15 mouse cellular contexts compared by ENCODE assay signal in genomic region chr19:55449506-55449905, GRCm38 (mm10).
DNase-seq lines count a peak whose midpoint lies in the region; ATAC-seq lines count a peak whose summit lies in the region.
"Had no signal": no experiment of that assay in that cellular context is flagged by ENCODE, and none has a peak within 500 bp of the region (broad histone marks: within the 10 kb centered on the region; RNA-seq: fewer than 3 reads in every experiment).

No protein-coding gene starts in this region.

- peaks cover 23% of the 10 kb centered on the region for H3K27me3 ChIP-seq in forebrain, embryonic 10.5 days (ENCODE audit: poor library complexity, severe bottlenecking)
- H3K27me3 ChIP-seq in forebrain, embryonic 11.5 days (ENCODE audit: control insufficient read depth, insufficient read depth, low read length) = no peaks in the 10 kb centered on the region
- H3K27me3 ChIP-seq in hindbrain, embryonic 15.5 days = no peaks in the 10 kb centered on the region
- H3K27me3 ChIP-seq in hindbrain, embryonic 14.5 days (ENCODE audit: control insufficient read depth, insufficient read depth, low read length) = no peaks in the 10 kb centered on the region
- H3K27me3 ChIP-seq in midbrain, embryonic 11.5 days (ENCODE audit: control insufficient read depth, insufficient read depth, low read length) = no peaks in the 10 kb centered on the region
- H3K27me3 ChIP-seq in neural tube, embryonic 15.5 days (replicated peaks) = peaks cover 20% of the 10 kb centered on the region
- H3K27me3 ChIP-seq: liver, embryonic 12.5 days; midbrain, embryonic 12.5 days had no signal

- H3K4me3 ChIP-seq in forebrain, embryonic 10.5 days = no peak overlapping the region
- no peak overlapping the region for H3K4me3 ChIP-seq in forebrain, embryonic 11.5 days (ENCODE audit: low read depth, low read length)
- H3K4me3 ChIP-seq in hindbrain, embryonic 15.5 days = no peak overlapping the region
- H3K4me3 ChIP-seq in hindbrain, embryonic 14.5 days (replicated peaks; ENCODE audit: low read length) = no peak overlapping the region
- no peak overlapping the region for H3K4me3 ChIP-seq in midbrain, embryonic 11.5 days (ENCODE audit: low read depth, low read length)
- no peak overlapping the region for H3K4me3 ChIP-seq in neural tube, embryonic 15.5 days (replicated peaks)
- H3K4me3 ChIP-seq: liver, embryonic 12.5 days; midbrain, embryonic 12.5 days had no signal

- peaks cover 22% of the 10 kb centered on the region for H3K4me1 ChIP-seq in forebrain, embryonic 10.5 days
- H3K4me1 ChIP-seq in forebrain, embryonic 11.5 days (replicated peaks; ENCODE audit: control insufficient read depth, insufficient read depth, low read length) = peaks cover 8% of the 10 kb centered on the region
- H3K4me1 ChIP-seq in hindbrain, embryonic 15.5 days (replicated peaks) = peaks cover 13% of the 10 kb centered on the region
- H3K4me1 ChIP-seq in hindbrain, embryonic 14.5 days (replicated peaks; ENCODE audit: control insufficient read depth, insufficient read depth, low read length) = 0 out of 2 replicates have a peak, but pooled peaks cover 9% of the 10 kb centered on the region
- peaks cover 11% of the 10 kb centered on the region for H3K4me1 ChIP-seq in midbrain, embryonic 11.5 days (ENCODE audit: control insufficient read depth, insufficient read depth, low read length)
- H3K4me1 ChIP-seq in neural tube, embryonic 15.5 days = peaks cover 10% of the 10 kb centered on the region
- H3K4me1 ChIP-seq: liver, embryonic 12.5 days had no signal

- no peaks in the 10 kb centered on the region for H3K36me3 ChIP-seq in forebrain, embryonic 10.5 days (replicated peaks)
- H3K36me3 ChIP-seq in forebrain, embryonic 11.5 days (ENCODE audit: control insufficient read depth, insufficient read depth, low read length) = no peaks in the 10 kb centered on the region
- H3K36me3 ChIP-seq in hindbrain, embryonic 15.5 days = no peaks in the 10 kb centered on the region
- H3K36me3 ChIP-seq in hindbrain, embryonic 14.5 days (replicated peaks; ENCODE audit: control insufficient read depth, insufficient read depth) = no peaks in the 10 kb centered on the region
- no peaks in the 10 kb centered on the region for H3K36me3 ChIP-seq in midbrain, embryonic 11.5 days (ENCODE audit: control insufficient read depth, insufficient read depth, low read length)
- no peaks in the 10 kb centered on the region for H3K36me3 ChIP-seq in neural tube, embryonic 15.5 days
- H3K36me3 ChIP-seq: midbrain, embryonic 12.5 days had no signal

- no peak overlapping the region for H3K4me2 ChIP-seq in forebrain, embryonic 11.5 days (ENCODE audit: low read depth, low read length, severe bottlenecking)
- peak overlapping the region; percentile 45 for H3K4me2 ChIP-seq in hindbrain, embryonic 15.5 days
- no peak overlapping the region for H3K4me2 ChIP-seq in hindbrain, embryonic 14.5 days (replicated peaks)
- H3K4me2 ChIP-seq in midbrain, embryonic 11.5 days = no peak overlapping the region
- 0 out of 2 replicates have a peak overlapping the region, but pooled peaks have one; percentile 27 for H3K4me2 ChIP-seq in neural tube, embryonic 15.5 days
- H3K4me2 ChIP-seq: liver, embryonic 12.5 days; lung, embryonic 14.5 days; midbrain, embryonic 12.5 days had no signal

- H3K9me3 ChIP-seq in forebrain, embryonic 10.5 days = no peaks in the 10 kb centered on the region
- no peaks in the 10 kb centered on the region for H3K9me3 ChIP-seq in forebrain, embryonic 11.5 days (ENCODE audit: control insufficient read depth, low read length)
- no peaks in the 10 kb centered on the region for H3K9me3 ChIP-seq in hindbrain, embryonic 15.5 days
- no peaks in the 10 kb centered on the region for H3K9me3 ChIP-seq in hindbrain, embryonic 14.5 days (ENCODE audit: control insufficient read depth, low read length)
- no peaks in the 10 kb centered on the region for H3K9me3 ChIP-seq in midbrain, embryonic 11.5 days (ENCODE audit: control insufficient read depth, low read length)
- H3K9me3 ChIP-seq in neural tube, embryonic 15.5 days (replicated peaks) = no peaks in the 10 kb centered on the region
- H3K9me3 ChIP-seq: liver, embryonic 12.5 days; midbrain, embryonic 12.5 days had no signal

- DNase-seq in forebrain, embryonic 10.5 days (ENCODE audit: extremely low spot score, low spot score) = peak; percentile 14
- DNase-seq in forebrain, embryonic 11.5 days (ENCODE audit: low spot score) = no peak
- DNase-seq in hindbrain, embryonic 14.5 days (ENCODE audit: low spot score) = no peak
- DNase-seq in midbrain, embryonic 11.5 days (ENCODE audit: low spot score, missing footprints) = peak; percentile 86
- DNase-seq in layer of hippocampus, postnatal 10 days (ENCODE audit: low spot score in 2 of 2) = no peak
- DNase-seq: adrenal gland, postnatal 10 days; cerebellum, adult 11-12 months; gastrocnemius, postnatal 10 days; thymus, postnatal 4 days had no signal

- 53% methylated on average over 6 of the region's 6 CpGs for WGBS in forebrain, embryonic 10.5 days
- 45% methylated on average over 6 of the region's 6 CpGs for WGBS in forebrain, embryonic 11.5 days
- WGBS in hindbrain, embryonic 15.5 days = 29% methylated on average over 6 of the region's 6 CpGs
- 34% methylated on average over 6 of the region's 6 CpGs for WGBS in hindbrain, embryonic 14.5 days
- 54% methylated on average over 6 of the region's 6 CpGs for WGBS in midbrain, embryonic 11.5 days
- 12% methylated on average over 6 of the region's 6 CpGs for WGBS in neural tube, embryonic 15.5 days

- no peak for ATAC-seq in forebrain, embryonic 11.5 days (replicated peaks; ENCODE audit: low FRiP score)
- ATAC-seq in hindbrain, embryonic 15.5 days (ENCODE audit: low FRiP score, low read depth) = no peak
- ATAC-seq in hindbrain, embryonic 14.5 days (ENCODE audit: low FRiP score) = no peak
- no peak for ATAC-seq in midbrain, embryonic 11.5 days (ENCODE audit: low FRiP score)
- no peak for ATAC-seq in neural tube, embryonic 15.5 days (ENCODE audit: low FRiP score)
- ATAC-seq: inflammation-experienced regulatory T-cells, adult 6 months; liver, embryonic 12.5 days had no signal

- H3K9ac ChIP-seq in forebrain, embryonic 11.5 days (ENCODE audit: low read length) = no peak overlapping the region
- no peak overlapping the region for H3K9ac ChIP-seq in hindbrain, embryonic 15.5 days
- H3K9ac ChIP-seq in hindbrain, embryonic 14.5 days = no peak overlapping the region
- H3K9ac ChIP-seq in midbrain, embryonic 11.5 days (ENCODE audit: low read length) = no peak overlapping the region
- no peak overlapping the region for H3K9ac ChIP-seq in neural tube, embryonic 15.5 days (replicated peaks)
- H3K9ac ChIP-seq: liver, embryonic 12.5 days; lung, embryonic 14.5 days; midbrain, embryonic 12.5 days had no signal

- no peak overlapping the region for H3K27ac ChIP-seq in forebrain, embryonic 10.5 days
- no peak overlapping the region for H3K27ac ChIP-seq in forebrain, embryonic 11.5 days (ENCODE audit: low read depth, low read length)
- no peak overlapping the region for H3K27ac ChIP-seq in hindbrain, embryonic 15.5 days (replicated peaks)
- H3K27ac ChIP-seq in hindbrain, embryonic 14.5 days = no peak overlapping the region
- H3K27ac ChIP-seq in midbrain, embryonic 11.5 days (ENCODE audit: low read depth, low read length) = no peak overlapping the region
- H3K27ac ChIP-seq in neural tube, embryonic 15.5 days (replicated peaks) = no peak overlapping the region
- H3K27ac ChIP-seq: liver, embryonic 12.5 days; midbrain, embryonic 12.5 days had no signal

Comparison
In these comparisons a context has a peak if more than half of its experiments do, and no peak if none do; other contexts are left out.
1. DNase-seq: peak in forebrain, embryonic 10.5 days (single experiment) and midbrain, embryonic 11.5 days (single experiment); none in forebrain, embryonic 11.5 days (single experiment), hindbrain, embryonic 14.5 days (single experiment) and layer of hippocampus, postnatal 10 days (0 of 2).
2. H3K4me2 ChIP-seq: peak in hindbrain, embryonic 15.5 days (single experiment) and neural tube, embryonic 15.5 days (single experiment); none in forebrain, embryonic 11.5 days (single experiment), hindbrain, embryonic 14.5 days (single experiment) and midbrain, embryonic 11.5 days (single experiment).